Mouse (Mus musculus) kidney, adult 18-20 months (tissue): ENCODE data around the gene Orm2.

Experiments used
- DNase-seq: peaks from one replicate; pipeline ENCODE4 v3.0.0; 2021

Orm2 gene

DNA sequence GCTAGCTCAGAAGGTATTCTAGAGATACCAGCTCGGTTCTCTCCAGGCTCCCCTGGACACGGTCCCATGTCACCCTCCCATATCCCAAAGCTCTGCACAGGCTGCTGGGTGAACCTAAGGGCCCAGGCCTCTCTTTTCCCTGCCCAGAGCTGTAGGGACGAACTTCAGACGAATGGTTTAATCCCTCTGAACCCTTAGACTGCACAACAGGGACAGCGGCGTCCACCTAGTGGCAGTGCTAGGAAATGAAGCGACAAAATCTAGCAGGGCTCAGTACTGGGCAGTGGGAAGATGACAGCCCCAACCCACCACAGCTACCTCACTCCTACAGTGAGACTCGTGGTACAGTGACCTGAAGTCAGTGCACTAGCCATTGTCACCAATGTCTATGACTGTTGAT is 46.4 kb downstream of the Orm2 start:
- peak; percentile 62 for DNase-seq

DNA sequence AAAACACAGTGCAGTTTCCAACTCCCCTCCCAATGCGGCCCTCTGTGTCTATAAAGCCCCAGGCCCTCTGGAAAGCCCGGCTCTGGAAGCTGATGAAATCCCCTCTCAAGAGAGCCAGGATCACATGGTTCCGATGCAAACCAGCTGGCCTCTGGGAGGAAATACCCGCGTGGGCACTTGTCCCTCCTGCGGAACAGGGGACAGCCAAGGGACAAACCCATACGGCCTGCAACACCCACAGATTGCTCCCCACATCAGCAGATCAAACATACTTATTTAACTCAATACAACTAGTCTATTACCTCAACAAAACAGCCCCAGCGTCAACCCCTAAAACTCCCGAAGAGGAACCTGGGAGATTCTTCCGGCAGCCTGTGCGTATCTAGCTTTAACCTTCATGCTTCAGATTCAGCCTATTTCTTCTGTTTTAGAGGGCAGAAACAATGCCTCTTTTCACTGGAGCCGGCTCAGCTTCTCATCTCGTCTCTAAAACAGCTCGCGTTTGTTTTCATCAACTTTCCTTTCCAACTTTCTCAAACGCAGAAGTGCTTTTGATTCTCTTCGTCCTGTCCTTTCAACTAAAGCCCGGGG is 47.2 kb downstream of the Orm2 start:
- DNase-seq = no peak

DNA sequence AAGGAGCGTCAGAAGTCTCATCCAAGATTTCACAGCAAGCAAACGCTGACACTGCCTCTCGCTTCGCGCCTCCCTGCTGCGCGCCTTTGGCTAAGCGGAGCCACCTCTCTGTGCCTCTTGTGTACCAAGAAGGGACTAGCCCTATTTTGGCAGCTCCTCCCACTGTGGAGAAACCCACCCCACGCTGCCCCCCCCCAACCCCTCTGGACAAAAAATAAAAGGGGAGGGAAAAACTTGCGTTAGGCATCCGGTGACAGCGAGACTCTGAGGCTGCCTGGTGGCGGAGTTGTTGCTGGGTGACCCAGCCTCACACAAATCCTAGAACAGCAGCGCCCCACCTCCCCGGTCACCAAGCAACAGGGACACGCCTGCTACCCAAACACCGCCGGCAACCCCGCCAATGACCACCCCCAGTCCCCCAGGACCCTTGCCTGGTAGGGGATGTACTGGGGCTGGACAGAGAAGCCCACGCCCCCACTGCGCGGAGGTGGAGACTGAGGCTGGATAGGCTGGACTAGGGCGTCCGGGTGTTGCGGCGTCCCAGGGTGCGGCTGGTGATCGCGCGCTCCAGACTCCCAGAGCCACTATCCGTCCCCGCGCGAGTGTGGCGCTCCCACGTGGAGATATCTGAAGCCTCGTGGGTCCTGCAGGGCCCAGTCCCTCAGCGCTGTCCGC is 47.8 kb downstream of the Orm2 start:
- no peak for DNase-seq

GRCm38 (mm10) chr4:63410583-63410934 is 48.3 kb downstream of the Orm2 start:
- peak; percentile 90 for DNase-seq

GRCm38 (mm10) chr4:63411222-63411621 is 49.0 kb downstream of the Orm2 start:
- DNase-seq = no peak

- DNase-seq = no peak
These were observed 52.7 kb downstream of the Orm2 start for GRCm38 (mm10) chr4:63414951-63415350.
